Mouse (Mus musculus): Measurements from ENCODE around the gene Tigd4. TPM values are rescaled to one million over a fixed set of nuclear protein-coding genes. Genes with fewer than 3 reads are reported as not detected.

Tigd4 gene
- polyA plus RNA-seq, 1 experiment = 0.01 TPM

- no peak for DNase-seq (ENCODE audit: low read depth)
- TF ChIP-seq POLR2A (IDR thresholded peaks at IDR 0.05; ENCODE audit: borderline replicate concordance, extremely low read depth, insufficient read depth, insufficient read length, poor library complexity, severe bottlenecking) (no peak), CTCF (IDR thresholded peaks at IDR 0.05; ENCODE audit: borderline replicate concordance, extremely low read depth, insufficient read depth, insufficient read length) (no peak)
Observed at GRCm38 (mm10) chr3:84640536-84640935, 47.2 kb downstream of the Tigd4 start.

GRCm38 (mm10) chr3:84641391-84641790 lies 48.0 kb downstream of the Tigd4 start:
- TF ChIP-seq CTCF (IDR thresholded peaks at IDR 0.05; ENCODE audit: borderline replicate concordance, extremely low read depth, insufficient read depth, insufficient read length) (no peak), POLR2A (IDR thresholded peaks at IDR 0.05; ENCODE audit: borderline replicate concordance, extremely low read depth, insufficient read depth, insufficient read length, poor library complexity, severe bottlenecking) (no peak)
- DNase-seq (ENCODE audit: low read depth) = no peak

- no peak for TF ChIP-seq CTCF (IDR thresholded peaks at IDR 0.05; ENCODE audit: borderline replicate concordance, extremely low read depth, insufficient read depth, insufficient read length)
- no peak for DNase-seq (ENCODE audit: low read depth)
Observed at GRCm38 (mm10) chr3:84642942-84643341, 49.6 kb downstream of the Tigd4 start.

DNA sequence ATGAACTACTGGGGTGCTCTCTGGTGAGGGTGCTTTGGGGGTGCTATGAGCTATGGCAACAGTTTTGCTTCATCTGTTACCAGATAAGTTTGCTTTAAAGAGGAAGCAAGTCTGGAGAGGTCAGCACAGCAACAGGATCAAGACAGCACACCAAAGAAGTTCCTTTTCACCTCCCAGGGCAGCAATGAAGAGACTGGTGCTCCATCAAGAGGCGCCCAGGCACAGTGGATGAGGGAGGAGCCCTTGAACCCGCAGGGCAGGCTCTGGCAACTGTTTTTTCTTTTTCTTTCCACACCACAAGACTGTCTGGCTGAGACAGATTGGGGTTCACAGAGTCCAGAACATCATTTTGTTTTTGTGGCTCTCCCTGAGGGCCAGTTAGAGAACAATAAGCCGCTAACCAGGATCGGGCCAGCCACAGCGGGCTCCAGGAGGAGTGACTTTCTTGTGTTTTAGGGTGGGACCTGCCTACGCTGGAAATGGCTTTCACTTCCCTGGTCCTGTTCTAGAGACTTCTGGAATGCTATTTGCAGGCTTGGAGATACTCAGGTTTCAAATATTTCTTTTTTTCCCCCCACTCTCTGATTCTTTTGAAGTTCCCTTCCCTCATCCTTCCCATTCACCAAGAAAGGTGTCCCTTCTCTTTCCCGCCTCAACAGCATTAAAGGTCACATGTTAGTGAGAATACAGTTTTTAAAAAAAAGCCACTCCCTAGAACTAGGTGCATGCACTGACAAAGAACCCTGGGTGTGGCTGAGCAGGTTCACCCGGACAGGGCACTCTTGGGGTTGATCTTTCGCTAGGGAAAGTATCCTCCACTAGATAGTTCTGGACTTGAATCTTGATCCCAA lies 52.0 kb downstream of the Tigd4 start:
- no peak for DNase-seq (ENCODE audit: low read depth)
- TF ChIP-seq CTCF (IDR thresholded peaks at IDR 0.05; ENCODE audit: borderline replicate concordance, extremely low read depth, insufficient read depth, insufficient read length) (no peak), POLR2A (IDR thresholded peaks at IDR 0.05; ENCODE audit: borderline replicate concordance, extremely low read depth, insufficient read depth, insufficient read length, poor library complexity, severe bottlenecking) (no peak)

- no peak for TF ChIP-seq POLR2A (IDR thresholded peaks at IDR 0.05; ENCODE audit: borderline replicate concordance, extremely low read depth, insufficient read depth, insufficient read length, poor library complexity, severe bottlenecking)
- no peak for TF ChIP-seq CTCF (IDR thresholded peaks at IDR 0.05; ENCODE audit: borderline replicate concordance, extremely low read depth, insufficient read depth, insufficient read length)
- DNase-seq (ENCODE audit: low read depth) = no peak
Observed at GRCm38 (mm10) chr3:84646007-84646290, 52.6 kb downstream of the Tigd4 start.

- DNase-seq (ENCODE audit: low read depth) = no peak
- TF ChIP-seq CTCF (IDR thresholded peaks at IDR 0.05; ENCODE audit: borderline replicate concordance, extremely low read depth, insufficient read depth, insufficient read length) (no peak), POLR2A (IDR thresholded peaks at IDR 0.05; ENCODE audit: borderline replicate concordance, extremely low read depth, insufficient read depth, insufficient read length, poor library complexity, severe bottlenecking) (no peak)
Observed at GRCm38 (mm10) chr3:84646331-84646845, 53.0 kb downstream of the Tigd4 start.

Other genes starting within 250 kb of the Tigd4 start
- gene Fhdc1, start 113.1 kb upstream of the Tigd4 start, polyA plus RNA-seq (2012; rRNA removed) = 1.9 and 3.8 TPM in 2 replicates
- 13.6 and 16.4 TPM in 2 replicates for gene Arfip1, start 10.9 kb upstream of the Tigd4 start, polyA plus RNA-seq (2012; rRNA removed)
- gene Tmem154, start 72.6 kb downstream of the Tigd4 start, polyA plus RNA-seq (2012; rRNA removed) = 0.75 and 0.96 TPM in 2 replicates
- gene Fbxw7, start 221.7 kb downstream of the Tigd4 start, polyA plus RNA-seq (2012; rRNA removed) = 20.1 and 25.0 TPM in 2 replicates